Mouse (Mus musculus) olfactory bulb, adult 2 months (tissue): Measurements from ENCODE around the gene Zfp143.

Experiments used
- CTCF ChIP-seq: fragments of 200-500 bp; IDR thresholded peaks from 2 replicates; pipeline ENCODE4 v1.5.1; 2012; ENCODE audit warnings: low read depth, mild to moderate bottlenecking, low read length, moderate library complexity; ENCODE audit not compliant: insufficient read depth
- POLR2A ChIP-seq: fragments of 200-500 bp; IDR thresholded peaks from 2 replicates; pipeline ENCODE4 v1.6.1; 2012; ENCODE audit warnings: mild to moderate bottlenecking, low read depth, low read length, moderate library complexity; ENCODE audit not compliant: insufficient read depth

DNA sequence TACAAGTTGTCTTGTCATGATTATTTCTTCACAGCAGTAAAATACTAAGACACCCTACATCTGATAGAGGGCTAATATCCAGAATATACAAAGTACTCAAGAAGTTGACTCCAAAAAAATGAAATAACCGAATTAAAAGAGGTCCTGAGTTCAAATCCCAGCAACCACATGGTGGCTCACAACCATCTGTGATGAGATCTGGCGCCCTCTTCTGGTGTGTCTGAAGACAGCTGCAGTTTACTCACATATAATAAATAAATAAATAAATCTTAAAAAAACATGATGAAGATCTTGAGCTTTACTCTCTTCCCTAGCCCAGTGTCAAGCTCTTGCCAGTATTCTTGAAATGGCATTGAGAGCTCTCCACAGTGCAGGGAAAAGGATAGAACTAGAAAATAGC, 77.5 kb downstream of the Zfp143 start:
- no peak for TF ChIP-seq CTCF
- TF ChIP-seq POLR2A: no peak
